Mouse (Mus musculus): Measurements from ENCODE around the gene Tfdp2.

The Tfdp2 gene

DNA sequence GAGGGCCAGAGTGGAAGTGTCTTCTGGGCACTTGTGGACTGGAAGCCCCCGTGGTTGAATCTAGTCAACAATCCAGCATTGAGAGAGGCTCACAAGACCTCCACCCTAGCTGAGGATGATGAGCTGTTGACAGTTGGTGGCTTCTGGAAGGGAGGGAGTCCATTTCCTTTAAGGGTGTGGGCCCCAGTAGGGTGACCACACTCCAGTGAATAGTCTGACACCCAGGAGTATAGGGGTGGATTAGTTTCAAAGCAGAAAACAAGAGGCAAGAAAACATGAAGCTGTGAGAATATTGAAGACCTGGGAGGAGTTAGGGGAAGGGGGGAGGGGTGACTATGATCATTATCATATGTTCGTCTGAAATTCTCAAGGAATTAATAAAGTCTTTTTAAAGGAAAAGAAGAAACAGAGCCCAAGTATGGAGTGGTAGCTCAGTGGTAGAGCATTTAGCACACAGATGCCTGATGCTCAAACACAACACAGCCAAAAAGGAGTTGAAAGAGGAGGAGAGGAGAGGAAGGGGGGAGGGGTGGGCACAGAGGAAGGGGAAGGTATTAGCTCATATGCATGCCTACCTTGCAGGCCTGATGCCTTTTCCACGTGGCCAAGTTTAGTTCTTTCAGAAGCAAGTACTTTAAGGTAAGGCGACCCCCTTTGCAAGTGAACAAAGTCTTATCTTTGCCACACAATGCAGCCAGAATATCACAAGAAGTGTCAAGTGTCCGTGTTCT, 173.7 kb downstream of the Tfdp2 start:
- DNase-seq (ENCODE audit: low read depth, low spot score), result no peak

GRCm38 (mm10) chr9:96371075-96371474, 175.0 kb downstream of the Tfdp2 start:
- no peak for DNase-seq (ENCODE audit: low read depth, low spot score)

Measured in ZHBTc4 (cell line).